Mouse (Mus musculus): ENCODE measurements at regions not wholly inside any gene's neighbourhood (a gene's known extent, or its start where the extent isn't known, plus 50 kb on each side); places are given as distances from the start of the nearest gene placed in this dataset.
"Not testable (repeated sequence)": the region's sequence is repeated elsewhere in the genome, so short reads cannot be mapped to it uniquely, and the experiment has no call there.

GRCm38 (mm10) chr13:31050160-31050788, 76.3 kb downstream of the Gm5447 start:
- Histone ChIP-seq H3K4me2 (replicated peaks; ENCODE audit: low read depth, low read length) (no peak overlapping the region), H3K27ac (ENCODE audit: low read length) (no peak overlapping the region)
- no peak for ATAC-seq (ENCODE audit: low FRiP score, low TSS enrichment)

GRCm38 (mm10) chr13:31051586-31051985, 77.6 kb downstream of the Gm5447 start:
- not testable (repeated sequence) for H3K4me2 ChIP-seq (replicated peaks; ENCODE audit: low read depth, low read length)

More at GRCm38 (mm10) chr13:31050160-31050788, 76.3 kb downstream of the Gm5447 start:
- Histone ChIP-seq H3K36me3 (ENCODE audit: insufficient read depth, low read length) (no peaks in the 10 kb centered on the region), H3K27me3 (ENCODE audit: insufficient read depth, low read length) (no peaks in the 10 kb centered on the region), H3K9ac (replicated peaks; ENCODE audit: low read length) (no peak overlapping the region), H3K4me1 (ENCODE audit: insufficient read depth, low read length) (no peaks in the 10 kb centered on the region), H3K9me3 (ENCODE audit: low read length) (no peaks in the 10 kb centered on the region), H3K4me3 (ENCODE audit: low read length) (no peak overlapping the region)
- WGBS, result 77% methylated on average over 11 of the region's 11 CpGs

GRCm38 (mm10) chr13:31054356-31054755, 80.4 kb downstream of the Gm5447 start:
- no peaks in the 10 kb centered on the region for H3K27me3 ChIP-seq (ENCODE audit: insufficient read depth, low read length)
- H3K4me2 ChIP-seq (replicated peaks; ENCODE audit: low read depth, low read length), result no peak overlapping the region
- ATAC-seq (ENCODE audit: low FRiP score, low TSS enrichment), result no peak
- H3K4me1 ChIP-seq (ENCODE audit: insufficient read depth, low read length), result no peaks in the 10 kb centered on the region
- H3K9me3 ChIP-seq (ENCODE audit: low read length), result no peaks in the 10 kb centered on the region
- no peak overlapping the region for H3K4me3 ChIP-seq (ENCODE audit: low read length)
- no peaks in the 10 kb centered on the region for H3K36me3 ChIP-seq (ENCODE audit: insufficient read depth, low read length)
- H3K27ac ChIP-seq (ENCODE audit: low read length), result no peak overlapping the region
- no peak overlapping the region for H3K9ac ChIP-seq (replicated peaks; ENCODE audit: low read length)
- 88% methylated on average over 8 of the region's 8 CpGs for WGBS

More at GRCm38 (mm10) chr13:31051586-31051985, 77.6 kb downstream of the Gm5447 start:
- not testable (repeated sequence) for H3K27me3 ChIP-seq (ENCODE audit: insufficient read depth, low read length); H3K36me3 ChIP-seq (ENCODE audit: insufficient read depth, low read length); ATAC-seq (ENCODE audit: low FRiP score, low TSS enrichment); H3K4me3 ChIP-seq (ENCODE audit: low read length); H3K27ac ChIP-seq (ENCODE audit: low read length); H3K4me1 ChIP-seq (ENCODE audit: insufficient read depth, low read length); H3K9me3 ChIP-seq (ENCODE audit: low read length); H3K9ac ChIP-seq (replicated peaks; ENCODE audit: low read length)
- WGBS, result no CpG with 5 or more reads among the region's 6 CpGs

GRCm38 (mm10) chr13:31055376-31056083, 81.5 kb downstream of the Gm5447 start:
- no peaks in the 10 kb centered on the region for H3K27me3 ChIP-seq (ENCODE audit: insufficient read depth, low read length)
- H3K9me3 ChIP-seq (ENCODE audit: low read length), result no peaks in the 10 kb centered on the region
- no peak overlapping the region for H3K9ac ChIP-seq (replicated peaks; ENCODE audit: low read length)
- no peak for ATAC-seq (ENCODE audit: low FRiP score, low TSS enrichment)
- H3K27ac ChIP-seq (ENCODE audit: low read length), result no peak overlapping the region
- no peaks in the 10 kb centered on the region for H3K4me1 ChIP-seq (ENCODE audit: insufficient read depth, low read length)
- no peak overlapping the region for H3K4me3 ChIP-seq (ENCODE audit: low read length)
- no peaks in the 10 kb centered on the region for H3K36me3 ChIP-seq (ENCODE audit: insufficient read depth, low read length)
- H3K4me2 ChIP-seq (replicated peaks; ENCODE audit: low read depth, low read length), result no peak overlapping the region
- WGBS, result 69% methylated on average over 5 of the region's 5 CpGs

GRCm38 (mm10) chr13:31056154-31056871, 82.3 kb downstream of the Gm5447 start:
- no peaks in the 10 kb centered on the region for H3K9me3 ChIP-seq (ENCODE audit: low read length)
- no peaks in the 10 kb centered on the region for H3K4me1 ChIP-seq (ENCODE audit: insufficient read depth, low read length)
- H3K4me3 ChIP-seq (ENCODE audit: low read length), result no peak overlapping the region
- H3K27me3 ChIP-seq (ENCODE audit: insufficient read depth, low read length), result no peaks in the 10 kb centered on the region
- ATAC-seq (ENCODE audit: low FRiP score, low TSS enrichment), result no peak
- no peak overlapping the region for H3K27ac ChIP-seq (ENCODE audit: low read length)
- H3K9ac ChIP-seq (replicated peaks; ENCODE audit: low read length), result no peak overlapping the region
- H3K4me2 ChIP-seq (replicated peaks; ENCODE audit: low read depth, low read length), result no peak overlapping the region
- H3K36me3 ChIP-seq (ENCODE audit: insufficient read depth, low read length), result no peaks in the 10 kb centered on the region
- WGBS, result 89% methylated on average over 12 of the region's 12 CpGs

- no peak for ATAC-seq (ENCODE audit: low FRiP score, low TSS enrichment)
- Histone ChIP-seq H3K27me3 (ENCODE audit: insufficient read depth, low read length) (no peaks in the 10 kb centered on the region), H3K9me3 (ENCODE audit: low read length) (no peaks in the 10 kb centered on the region), H3K4me3 (ENCODE audit: low read length) (no peak overlapping the region), H3K4me1 (ENCODE audit: insufficient read depth, low read length) (no peaks in the 10 kb centered on the region), H3K36me3 (ENCODE audit: insufficient read depth, low read length) (no peaks in the 10 kb centered on the region), H3K4me2 (replicated peaks; ENCODE audit: low read depth, low read length) (no peak overlapping the region), H3K27ac (ENCODE audit: low read length) (no peak overlapping the region), H3K9ac (replicated peaks; ENCODE audit: low read length) (no peak overlapping the region)
- WGBS, result 46% methylated on average over 6 of the region's 6 CpGs
Observed at GRCm38 (mm10) chr13:31060916-31061431, 87.0 kb downstream of the Gm5447 start.

GRCm38 (mm10) chr13:31068343-31068742, 94.3 kb downstream of the Gm5447 start:
- whole genome bisulfite sequencing, result 77% methylated on average over 2 of the region's 2 CpGs
- no peak for ATAC-seq (ENCODE audit: low FRiP score, low TSS enrichment)
- no peak overlapping the region for H3K4me2 ChIP-seq (replicated peaks; ENCODE audit: low read depth, low read length)
- H3K4me1 ChIP-seq (ENCODE audit: insufficient read depth, low read length), result no peaks in the 10 kb centered on the region
- H3K27me3 ChIP-seq (ENCODE audit: insufficient read depth, low read length), result no peaks in the 10 kb centered on the region
- H3K27ac ChIP-seq (ENCODE audit: low read length), result no peak overlapping the region
- no peaks in the 10 kb centered on the region for H3K9me3 ChIP-seq (ENCODE audit: low read length)
- no peaks in the 10 kb centered on the region for H3K36me3 ChIP-seq (ENCODE audit: insufficient read depth, low read length)
- H3K9ac ChIP-seq (replicated peaks; ENCODE audit: low read length), result no peak overlapping the region
- H3K4me3 ChIP-seq (ENCODE audit: low read length), result no peak overlapping the region

GRCm38 (mm10) chr13:31076541-31076940, 102.5 kb downstream of the Gm5447 start:
- Histone ChIP-seq H3K27ac (ENCODE audit: low read length) (no peak overlapping the region), H3K36me3 (ENCODE audit: insufficient read depth, low read length) (no peaks in the 10 kb centered on the region), H3K27me3 (ENCODE audit: insufficient read depth, low read length) (peaks cover 52% of the 10 kb centered on the region), H3K4me2 (replicated peaks; ENCODE audit: low read depth, low read length) (no peak overlapping the region), H3K4me1 (ENCODE audit: insufficient read depth, low read length) (no peaks in the 10 kb centered on the region; the same call in 1 of the 2 replicates), H3K4me3 (ENCODE audit: low read length) (no peak overlapping the region), H3K9me3 (ENCODE audit: low read length) (no peaks in the 10 kb centered on the region), H3K9ac (replicated peaks; ENCODE audit: low read length) (no peak overlapping the region)
- WGBS, result 43% methylated on average over 5 of the region's 5 CpGs
- ATAC-seq (ENCODE audit: low FRiP score, low TSS enrichment), result no peak

GRCm38 (mm10) chr13:31078751-31079150, 104.7 kb downstream of the Gm5447 start:
- no peaks in the 10 kb centered on the region for H3K36me3 ChIP-seq (ENCODE audit: insufficient read depth, low read length)

More at GRCm38 (mm10) chr13:31078751-31079150, 104.7 kb downstream of the Gm5447 start:
- 70% methylated on average over 3 of the region's 3 CpGs for WGBS
- H3K9me3 ChIP-seq (ENCODE audit: low read length), result no peaks in the 10 kb centered on the region
- no peak overlapping the region for H3K27ac ChIP-seq (ENCODE audit: low read length)
- ATAC-seq (ENCODE audit: low FRiP score, low TSS enrichment), result no peak
- no peak overlapping the region for H3K9ac ChIP-seq (replicated peaks; ENCODE audit: low read length)
- H3K4me1 ChIP-seq (ENCODE audit: insufficient read depth, low read length), result no peaks in the 10 kb centered on the region; the same call in 1 of the 2 replicates
- H3K27me3 ChIP-seq (ENCODE audit: insufficient read depth, low read length), result peaks cover 61% of the 10 kb centered on the region
- H3K4me3 ChIP-seq (ENCODE audit: low read length), result no peak overlapping the region
- H3K4me2 ChIP-seq (replicated peaks; ENCODE audit: low read depth, low read length), result no peak overlapping the region

Data from kidney, embryonic 16.5 days (tissue).